Mouse (Mus musculus) small intestine, adult 2 months (tissue): ENCODE data around the gene Edn3.

Experiments used
- CTCF ChIP-seq: fragments of 200-500 bp; IDR thresholded peaks from 2 replicates; pipeline ENCODE4 v1.5.1; 2012; ENCODE audit warnings: low read depth, mild to moderate bottlenecking, control low read depth, inconsistent platforms, low read length, moderate library complexity, mixed read lengths; ENCODE audit not compliant: insufficient replicate concordance, insufficient read length; ENCODE audit errors: extremely low read depth
- POLR2A ChIP-seq: fragments of 200-500 bp; IDR thresholded peaks from 2 replicates; pipeline ENCODE4 v1.6.1; 2012; ENCODE audit warnings: low read depth, mild to moderate bottlenecking, control low read depth, inconsistent platforms, low read length, moderate library complexity

DNA sequence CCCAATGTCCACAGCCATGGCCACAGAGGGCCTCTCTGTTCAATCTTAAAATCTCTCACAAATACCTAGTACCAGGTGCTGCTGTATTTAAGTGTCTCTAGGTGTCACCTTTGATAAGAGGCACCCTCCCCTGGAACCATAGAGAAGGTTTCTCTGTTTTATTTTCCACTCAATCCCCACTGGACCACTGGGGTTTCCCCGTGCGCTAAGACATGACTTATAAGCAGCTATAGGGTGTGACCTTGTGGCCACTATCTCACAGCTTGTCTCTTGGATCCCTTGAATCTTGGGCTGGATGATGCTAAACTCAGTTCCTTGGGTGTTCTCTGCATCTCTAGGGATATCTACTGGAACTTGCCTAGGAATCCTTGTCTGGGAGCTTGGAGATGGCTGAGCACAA, 1.9 kb downstream of the Edn3 start:
- no peak for TF ChIP-seq CTCF
- TF ChIP-seq POLR2A = no peak
